7 mouse cellular contexts compared by ENCODE assay signal in genomic region chr11:118908431-118908980, GRCm38 (mm10). TPM values are rescaled to one million over a fixed set of nuclear protein-coding genes. Genes with fewer than 3 reads are reported as not detected.
A peak's percentile ranks its signal among the peaks of the same experiment; 100 is the strongest.
DNase-seq lines count a peak whose midpoint lies in the region; ATAC-seq lines count a peak whose summit lies in the region.

No protein-coding gene starts in this region.

- peaks cover 83% of the 10 kb centered on the region for H3K27me3 ChIP-seq in lung, embryonic 15.5 days
- H3K27me3 ChIP-seq in embryonic facial prominence, embryonic 11.5 days (ENCODE audit: control insufficient read depth, insufficient read depth, low read length) = peaks cover 49% of the 10 kb centered on the region
- H3K27me3 ChIP-seq in intestine, embryonic 15.5 days (replicated peaks) = peaks cover 64% of the 10 kb centered on the region
- H3K27me3 ChIP-seq in stomach, embryonic 15.5 days (replicated peaks) = peaks cover 80% of the 10 kb centered on the region

- no peaks in the 10 kb centered on the region for H3K36me3 ChIP-seq in lung, embryonic 15.5 days
- H3K36me3 ChIP-seq in embryonic facial prominence, embryonic 11.5 days (replicated peaks; ENCODE audit: control insufficient read depth, insufficient read depth, low read depth, low read length) = no peaks in the 10 kb centered on the region
- H3K36me3 ChIP-seq in intestine, embryonic 15.5 days = no peaks in the 10 kb centered on the region
- no peaks in the 10 kb centered on the region for H3K36me3 ChIP-seq in stomach, embryonic 15.5 days

- H3K4me1 ChIP-seq in lung, embryonic 15.5 days = peaks cover 9% of the 10 kb centered on the region; the same call in 1 of the 2 replicates
- peaks cover 11% of the 10 kb centered on the region for H3K4me1 ChIP-seq in embryonic facial prominence, embryonic 11.5 days (ENCODE audit: control insufficient read depth, insufficient read depth, low read length)
- H3K4me1 ChIP-seq in intestine, embryonic 15.5 days (replicated peaks) = peaks cover 11% of the 10 kb centered on the region
- H3K4me1 ChIP-seq in stomach, embryonic 15.5 days = peaks cover 9% of the 10 kb centered on the region

- WGBS in lung, embryonic 15.5 days = under 1% methylated on average over 37 of the region's 52 CpGs
- under 1% methylated on average over 51 of the region's 52 CpGs for WGBS in embryonic facial prominence, embryonic 11.5 days
- WGBS in intestine, embryonic 15.5 days = 1% methylated on average over 45 of the region's 52 CpGs
- WGBS in stomach, embryonic 15.5 days = 2% methylated on average over 38 of the region's 52 CpGs

- H3K4me3 ChIP-seq in lung, embryonic 15.5 days = peak overlapping the region; percentile 28
- peak overlapping the region; percentile 52 for H3K4me3 ChIP-seq in embryonic facial prominence, embryonic 11.5 days (ENCODE audit: low read depth, low read length)
- peak overlapping the region; percentile 37 for H3K4me3 ChIP-seq in intestine, embryonic 15.5 days (replicated peaks)
- peak overlapping the region; percentile 42 for H3K4me3 ChIP-seq in stomach, embryonic 15.5 days (replicated peaks)

- ATAC-seq in lung, embryonic 15.5 days (ENCODE audit: borderline replicate concordance, extremely low read depth, low FRiP score, low TSS enrichment) = 0 out of 2 replicates have a peak, but pooled peaks have one; percentile 20
- no peak for ATAC-seq in embryonic facial prominence, embryonic 11.5 days (replicated peaks; ENCODE audit: insufficient number of reproducible peaks, low FRiP score, low TSS enrichment, low read depth)
- no peak for ATAC-seq in intestine, embryonic 15.5 days
- ATAC-seq in stomach, embryonic 15.5 days (ENCODE audit: insufficient read depth, low FRiP score, low read depth) = no peak

- H3K9me3 ChIP-seq in lung, embryonic 15.5 days = no peaks in the 10 kb centered on the region
- H3K9me3 ChIP-seq in embryonic facial prominence, embryonic 11.5 days (replicated peaks; ENCODE audit: control insufficient read depth, low read length) = no peaks in the 10 kb centered on the region
- H3K9me3 ChIP-seq in intestine, embryonic 15.5 days = no peaks in the 10 kb centered on the region
- no peaks in the 10 kb centered on the region for H3K9me3 ChIP-seq in stomach, embryonic 15.5 days

- H3K4me2 ChIP-seq in lung, embryonic 15.5 days = peak overlapping the region; percentile 60
- H3K4me2 ChIP-seq in embryonic facial prominence, embryonic 11.5 days (ENCODE audit: low read depth, low read length) = peak overlapping the region; percentile 99
- peak overlapping the region; percentile 77 for H3K4me2 ChIP-seq in intestine, embryonic 15.5 days (replicated peaks)
- peak overlapping the region; percentile 77 for H3K4me2 ChIP-seq in stomach, embryonic 15.5 days

- H3K27ac ChIP-seq in lung, embryonic 15.5 days = no peak overlapping the region
- peak overlapping the region; percentile 35; the same call in 1 of the 2 replicates for H3K27ac ChIP-seq in embryonic facial prominence, embryonic 11.5 days (replicated peaks; ENCODE audit: low read depth, low read length)
- no peak overlapping the region for H3K27ac ChIP-seq in intestine, embryonic 15.5 days
- no peak overlapping the region for H3K27ac ChIP-seq in stomach, embryonic 15.5 days

- no peak for DNase-seq in lung, adult 18-20 months
- no peak for DNase-seq in embryonic facial prominence, embryonic 11.5 days (ENCODE audit: low spot score)
- no peak for DNase-seq in adrenal gland, postnatal 14 days
- no peak for DNase-seq in thymus, postnatal 14 days

- no peak overlapping the region for H3K9ac ChIP-seq in lung, embryonic 15.5 days
- peak overlapping the region; percentile 56 for H3K9ac ChIP-seq in embryonic facial prominence, embryonic 11.5 days (replicated peaks; ENCODE audit: low read length)
- no peak overlapping the region for H3K9ac ChIP-seq in intestine, embryonic 15.5 days
- H3K9ac ChIP-seq in stomach, embryonic 15.5 days = no peak overlapping the region

RNA-seq across cellular contexts. Expression of gene Rbfox3, which starts 2.9 kb away (rescaled TPM):
- polyA plus RNA-seq in lung, embryonic 15.5 days (2015; fragmentation: Nextera tagmentation; extraction: Ambion mirVana) = 0.20 and 0.29 TPM in 2 replicates
- polyA plus RNA-seq in embryonic facial prominence, embryonic 11.5 days (2014; fragmentation: Nextera tagmentation; extraction: Ambion mirVana) = 2.5 and 2.7 TPM in 2 replicates
- 1.2 and 1.5 TPM in 2 replicates for polyA plus RNA-seq in intestine, embryonic 15.5 days (2015; fragmentation: Nextera tagmentation; extraction: Ambion mirVana)
- 1.6 and 1.8 TPM in 2 replicates for polyA plus RNA-seq in stomach, embryonic 15.5 days (2015; fragmentation: Nextera tagmentation; extraction: Ambion mirVana)
- 4.6 and 5.0 TPM in 2 replicates for total RNA-seq in adrenal gland, postnatal 14 days (2021)
